Mouse (Mus musculus): ENCODE data around the gene Prom2. TPM values are rescaled to one million over a fixed set of nuclear protein-coding genes. Genes with fewer than 3 reads are reported as not detected.
A peak's percentile ranks its signal among the peaks of the same experiment; 100 is the strongest.

Prom2 gene
- polyA plus RNA-seq, 1 experiment from 2014 or later, result 2.0 TPM

DNA sequence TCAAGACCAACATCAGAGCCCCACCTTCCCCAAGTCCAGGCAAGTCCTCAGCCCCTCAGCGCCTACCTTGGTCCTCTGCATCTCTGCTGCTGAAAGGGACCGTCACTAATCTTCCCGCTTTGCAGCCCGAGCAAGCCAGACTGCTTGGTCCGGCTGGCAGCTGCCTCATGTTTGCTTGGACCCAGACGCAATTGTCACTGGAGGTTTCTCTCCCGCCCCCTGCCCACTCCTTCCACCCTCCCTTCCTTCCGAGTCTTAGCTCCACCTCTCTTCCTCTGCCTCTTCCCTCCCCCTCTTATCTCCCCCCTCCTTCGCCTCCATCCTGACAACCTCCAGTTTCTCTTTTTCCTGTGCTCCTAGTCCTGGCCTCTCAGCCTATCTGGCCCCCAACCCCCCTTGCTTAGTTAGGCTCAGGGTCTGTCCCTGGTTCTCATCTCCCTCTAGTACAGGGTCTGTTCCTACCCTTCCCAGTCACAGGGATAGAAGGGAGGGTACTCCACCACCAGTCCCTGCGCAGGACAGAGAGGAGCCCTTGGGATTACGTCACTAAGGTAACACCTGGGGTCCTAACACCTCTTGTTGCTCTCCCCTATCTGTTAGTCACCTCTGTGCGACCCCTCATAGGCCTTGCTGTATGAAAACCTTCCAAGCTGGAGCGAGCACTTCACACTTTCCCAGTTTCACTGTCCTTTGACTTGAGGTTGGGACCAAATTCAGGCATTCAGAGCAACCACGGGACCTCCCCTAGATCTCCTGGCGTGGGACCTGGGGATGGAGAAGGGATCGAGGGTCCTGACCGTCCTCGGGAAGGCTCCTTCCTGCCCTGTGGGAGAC lies 19.9 kb downstream of the Prom2 start:
- Histone ChIP-seq H3K9me3 (replicated peaks) (no peaks in the 10 kb centered on the region), H3K4me3 (replicated peaks) (peak overlapping the region; percentile 37), H3K36me3 (no peaks in the 10 kb centered on the region), H3K4me2 (peak overlapping the region; percentile 62), H3K27ac (0 out of 2 replicates have a peak overlapping the region, but pooled peaks have one; percentile 19), H3K27me3 (peaks cover 5% of the 10 kb centered on the region; the same call in 1 of the 2 replicates), H3K4me1 (peaks cover 17% of the 10 kb centered on the region), H3K9ac (peak overlapping the region; percentile 23; the same call in 1 of the 2 replicates)
- 1% methylated on average over 18 of the region's 18 CpGs for WGBS
- peak; percentile 59 for ATAC-seq (replicated peaks; ENCODE audit: low FRiP score)

DNA sequence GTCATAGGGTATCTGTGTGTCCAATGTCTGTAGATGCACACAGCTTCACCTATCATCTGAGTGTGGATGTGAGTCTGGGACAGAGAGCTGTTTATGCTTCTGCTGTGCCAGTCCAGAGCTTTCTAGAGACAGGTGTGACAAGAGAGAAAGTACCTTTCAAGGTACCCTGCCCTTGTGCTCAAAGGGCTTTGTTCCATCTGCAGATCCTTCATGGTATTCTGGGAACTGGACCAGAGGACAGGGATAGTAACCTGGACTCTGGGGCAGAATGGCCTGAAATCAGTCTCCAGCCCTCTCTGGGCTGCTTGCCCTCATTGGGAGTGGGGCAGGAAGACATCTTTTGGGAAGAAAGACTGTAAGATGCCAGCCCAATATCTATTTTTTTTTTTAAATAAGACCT lies 21.1 kb downstream of the Prom2 start:
- Histone ChIP-seq H3K4me1 (peaks cover 17% of the 10 kb centered on the region), H3K36me3 (no peaks in the 10 kb centered on the region), H3K9me3 (replicated peaks) (no peaks in the 10 kb centered on the region), H3K27me3 (peaks cover 5% of the 10 kb centered on the region; the same call in 1 of the 2 replicates), H3K27ac (no peak overlapping the region), H3K4me2 (no peak overlapping the region), H3K9ac (no peak overlapping the region), H3K4me3 (replicated peaks) (no peak overlapping the region)
- no peak for ATAC-seq (replicated peaks; ENCODE audit: low FRiP score)

DNA sequence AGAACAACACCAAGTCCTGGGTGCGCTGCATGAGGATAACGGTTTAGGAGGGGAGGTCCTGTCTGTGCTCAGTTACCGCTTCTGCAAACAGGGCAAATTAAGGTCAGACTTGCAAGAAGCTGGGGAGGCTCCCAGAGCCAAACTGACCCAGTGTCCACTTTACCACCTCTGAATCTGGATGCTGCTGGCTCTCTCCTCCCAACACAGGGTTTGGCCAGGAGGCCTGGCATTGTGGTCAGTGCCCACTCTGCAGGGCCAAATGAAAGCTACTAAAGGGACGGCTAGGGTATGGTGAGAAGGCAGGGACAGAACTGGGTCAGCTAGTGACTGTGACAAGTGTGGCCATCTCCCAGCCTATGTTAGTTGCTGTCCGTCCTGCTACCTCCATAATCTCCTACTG lies 22.0 kb downstream of the Prom2 start:
- 88% methylated on average over 5 of the region's 5 CpGs for WGBS
- H3K27me3 ChIP-seq, result peaks cover 5% of the 10 kb centered on the region; the same call in 1 of the 2 replicates
- ATAC-seq (replicated peaks; ENCODE audit: low FRiP score), result no peak
- no peak overlapping the region for H3K9ac ChIP-seq
- H3K4me1 ChIP-seq, result peaks cover 17% of the 10 kb centered on the region
- H3K4me2 ChIP-seq, result no peak overlapping the region
- no peak overlapping the region for H3K4me3 ChIP-seq (replicated peaks)
- H3K9me3 ChIP-seq (replicated peaks), result no peaks in the 10 kb centered on the region
- H3K27ac ChIP-seq, result no peak overlapping the region
- no peaks in the 10 kb centered on the region for H3K36me3 ChIP-seq

DNA sequence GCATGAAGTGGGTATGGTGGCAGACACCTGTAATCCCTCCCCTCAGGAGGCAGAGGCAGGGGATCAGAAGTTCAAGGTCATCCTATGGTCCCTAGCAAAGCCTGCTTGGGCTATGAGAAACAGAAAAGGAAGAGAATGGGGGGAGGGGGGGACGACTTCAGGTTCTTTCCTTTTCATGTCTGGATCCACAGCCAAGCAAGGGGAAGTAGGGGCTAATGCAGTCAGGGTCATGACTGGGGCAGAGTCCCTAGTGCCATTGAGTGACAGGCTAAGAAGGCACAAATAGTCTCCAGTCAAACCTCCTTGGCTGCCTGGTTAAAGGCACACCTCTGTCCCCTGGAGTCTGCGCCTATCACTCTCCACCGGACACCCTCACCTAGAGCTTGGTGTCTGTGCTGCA lies 22.4 kb downstream of the Prom2 start:
- peaks cover 5% of the 10 kb centered on the region; the same call in 1 of the 2 replicates for H3K27me3 ChIP-seq
- WGBS, result 66% methylated on average over 3 of the region's 3 CpGs
- no peak for ATAC-seq (replicated peaks; ENCODE audit: low FRiP score)
- H3K9me3 ChIP-seq (replicated peaks), result no peaks in the 10 kb centered on the region
- no peak overlapping the region for H3K9ac ChIP-seq
- peaks cover 17% of the 10 kb centered on the region for H3K4me1 ChIP-seq
- H3K27ac ChIP-seq, result no peak overlapping the region
- H3K4me3 ChIP-seq (replicated peaks), result no peak overlapping the region
- no peak overlapping the region for H3K4me2 ChIP-seq
- H3K36me3 ChIP-seq, result no peaks in the 10 kb centered on the region

DNA sequence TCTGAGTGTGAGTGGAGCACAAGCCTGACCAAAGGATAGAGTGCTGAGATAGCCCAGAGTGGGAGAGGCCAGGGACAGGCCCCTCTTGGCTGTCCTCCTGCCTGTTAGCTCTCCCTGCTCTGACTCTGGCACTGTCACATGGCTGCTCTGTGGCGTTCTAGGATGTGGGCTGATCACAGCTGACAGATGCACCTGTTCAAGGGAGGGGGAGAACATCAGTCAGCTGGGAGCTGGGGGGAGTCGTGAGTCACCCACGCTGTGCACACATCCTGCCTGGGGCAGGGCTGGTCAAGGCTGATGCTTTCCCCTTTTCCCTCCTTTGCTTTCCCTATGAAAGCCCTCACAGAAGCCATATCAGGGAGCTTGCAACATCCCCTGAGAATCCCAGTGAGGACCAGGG lies 23.0 kb downstream of the Prom2 start:
- no peak overlapping the region for H3K9ac ChIP-seq
- WGBS, result 39% methylated on average over 3 of the region's 3 CpGs
- H3K4me3 ChIP-seq (replicated peaks), result no peak overlapping the region
- no peaks in the 10 kb centered on the region for H3K9me3 ChIP-seq (replicated peaks)
- H3K27me3 ChIP-seq, result peaks cover 5% of the 10 kb centered on the region; the same call in 1 of the 2 replicates
- no peak overlapping the region for H3K4me2 ChIP-seq
- no peaks in the 10 kb centered on the region for H3K36me3 ChIP-seq
- no peak overlapping the region for H3K27ac ChIP-seq
- no peak for ATAC-seq (replicated peaks; ENCODE audit: low FRiP score)
- H3K4me1 ChIP-seq, result peaks cover 17% of the 10 kb centered on the region

DNA sequence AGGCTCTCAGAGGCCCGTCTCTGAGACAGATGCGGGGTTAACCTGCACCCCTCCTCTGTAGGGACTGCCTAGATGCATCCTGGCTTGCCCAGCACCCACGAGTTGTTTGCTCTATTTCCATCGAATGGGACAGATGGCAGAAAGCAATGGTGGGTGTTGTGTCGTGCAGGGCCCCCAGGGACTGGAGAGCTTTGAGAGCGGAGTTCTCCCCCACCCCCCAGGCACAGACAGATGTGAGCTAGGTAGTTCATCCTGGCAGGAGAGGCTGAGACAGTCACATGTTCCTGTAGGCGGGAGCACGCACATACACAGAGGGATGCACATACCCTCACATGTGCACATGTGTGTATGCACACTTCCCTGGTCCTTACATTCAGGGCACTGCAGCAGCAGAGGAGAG lies 24.2 kb downstream of the Prom2 start:
- no peak for ATAC-seq (replicated peaks; ENCODE audit: low FRiP score)
- no peak overlapping the region for H3K4me3 ChIP-seq (replicated peaks)
- no peak overlapping the region for H3K27ac ChIP-seq
- no peaks in the 10 kb centered on the region for H3K9me3 ChIP-seq (replicated peaks)
- H3K27me3 ChIP-seq, result peaks cover 5% of the 10 kb centered on the region; the same call in 1 of the 2 replicates
- H3K4me2 ChIP-seq, result no peak overlapping the region
- H3K36me3 ChIP-seq, result no peaks in the 10 kb centered on the region
- 81% methylated on average over 8 of the region's 8 CpGs for WGBS
- H3K4me1 ChIP-seq, result peaks cover 15% of the 10 kb centered on the region
- no peak overlapping the region for H3K9ac ChIP-seq

DNA sequence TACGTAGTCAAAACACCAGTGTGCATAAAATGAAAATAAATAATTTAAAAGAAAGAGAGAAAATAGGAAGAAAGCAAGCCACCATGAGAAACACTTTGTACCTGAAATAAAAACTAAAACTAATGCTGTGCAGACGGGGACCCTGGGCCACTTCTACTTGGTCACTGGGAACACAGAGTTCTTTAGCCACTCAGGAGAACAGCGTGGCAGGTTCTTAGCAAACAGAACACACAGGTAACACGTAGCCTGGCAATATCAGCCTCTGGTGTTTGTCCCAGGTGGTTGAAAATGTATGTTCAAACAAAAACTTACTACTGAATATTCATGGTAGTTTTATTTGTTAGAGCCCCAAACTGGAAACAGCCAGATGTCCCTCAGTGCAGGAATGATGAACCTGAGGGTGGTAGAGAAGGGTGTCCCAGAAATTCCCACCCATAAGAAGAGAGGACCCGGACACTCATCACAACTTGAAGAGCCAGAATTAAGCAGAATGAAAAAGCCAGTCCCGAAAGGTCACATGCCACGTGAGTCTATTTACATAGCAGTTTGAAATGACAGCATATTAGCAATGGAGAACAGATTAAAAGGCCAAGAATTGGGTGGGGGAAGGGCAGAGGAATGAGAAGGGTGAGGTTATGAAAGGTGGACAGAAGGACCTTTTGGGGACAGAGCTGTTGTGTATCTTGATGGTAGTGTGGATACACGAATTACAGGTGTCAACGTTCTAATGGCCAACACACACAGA lies 26.7 kb downstream of the Prom2 start:
- Histone ChIP-seq H3K27me3 (peaks cover under 1% of the 10 kb centered on the region; the same call in 1 of the 2 replicates), H3K9me3 (replicated peaks) (no peaks in the 10 kb centered on the region), H3K27ac (no peak overlapping the region), H3K9ac (no peak overlapping the region), H3K4me1 (peaks cover 16% of the 10 kb centered on the region), H3K4me3 (replicated peaks) (no peak overlapping the region), H3K4me2 (no peak overlapping the region), H3K36me3 (no peaks in the 10 kb centered on the region)
- WGBS, result 82% methylated on average over 9 of the region's 9 CpGs
- ATAC-seq (replicated peaks; ENCODE audit: low FRiP score), result no peak

DNA sequence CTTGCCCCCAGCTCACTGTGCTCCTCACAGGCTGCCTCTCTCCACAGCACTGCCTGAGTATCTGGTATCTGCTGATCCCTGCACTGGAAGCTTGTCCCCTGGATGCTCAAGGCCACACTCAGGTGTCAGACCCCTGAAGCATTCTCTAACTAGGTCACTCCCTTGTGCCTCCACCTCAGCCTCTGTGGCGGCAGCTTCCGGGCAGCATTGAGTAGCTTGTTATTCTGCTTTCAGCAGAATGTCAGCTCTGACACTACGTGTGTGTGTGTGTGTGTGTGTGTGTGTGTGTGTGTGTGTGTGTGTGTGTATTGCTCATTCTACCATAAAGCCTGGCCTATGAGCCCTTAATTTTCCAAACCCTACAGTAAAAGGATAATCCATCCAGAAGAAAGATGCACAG lies 28.0 kb downstream of the Prom2 start:
- no peaks in the 10 kb centered on the region for H3K9me3 ChIP-seq (replicated peaks)
- no peaks in the 10 kb centered on the region for H3K27me3 ChIP-seq
- no peaks in the 10 kb centered on the region for H3K36me3 ChIP-seq
- no peak for ATAC-seq (replicated peaks; ENCODE audit: low FRiP score)
- no peak overlapping the region for H3K27ac ChIP-seq
- H3K4me1 ChIP-seq, result peaks cover 19% of the 10 kb centered on the region
- 41% methylated on average over 3 of the region's 3 CpGs for WGBS
- no peak overlapping the region for H3K4me2 ChIP-seq
- H3K4me3 ChIP-seq (replicated peaks), result no peak overlapping the region
- no peak overlapping the region for H3K9ac ChIP-seq

DNA sequence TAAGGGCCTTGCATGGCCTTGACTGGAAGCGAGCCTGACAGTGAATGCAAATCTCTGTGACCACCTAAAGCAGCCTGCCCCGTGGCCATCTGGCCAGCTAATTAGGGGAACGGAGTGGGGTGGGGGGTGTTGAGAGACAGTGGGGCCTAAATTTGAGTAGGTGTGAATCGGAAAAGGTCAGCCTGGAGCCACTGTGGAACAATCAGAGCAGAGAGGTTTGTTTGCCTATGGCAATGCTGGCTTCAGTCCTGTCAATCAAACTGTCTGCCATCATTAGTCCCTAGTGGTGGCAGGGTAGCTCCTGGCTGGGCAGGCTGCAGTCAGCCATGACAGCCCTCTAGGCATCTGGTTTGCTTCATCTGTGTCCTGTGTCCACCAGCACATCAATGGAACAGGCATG lies 29.8 kb downstream of the Prom2 start:
- H3K36me3 ChIP-seq, result no peaks in the 10 kb centered on the region
- no peak overlapping the region for H3K4me3 ChIP-seq (replicated peaks)
- H3K9me3 ChIP-seq (replicated peaks), result no peaks in the 10 kb centered on the region
- H3K27me3 ChIP-seq, result 0 out of 2 replicates have a peak, but pooled peaks cover 4% of the 10 kb centered on the region
- no peak overlapping the region for H3K4me2 ChIP-seq
- 0 out of 2 replicates have a peak overlapping the region, but pooled peaks have one; percentile 0 for H3K27ac ChIP-seq
- 11% methylated on average over 4 of the region's 4 CpGs for WGBS
- H3K9ac ChIP-seq, result 0 out of 2 replicates have a peak overlapping the region, but pooled peaks have one; percentile 0
- peak; percentile 63; the same call in 1 of the 2 replicates for ATAC-seq (replicated peaks; ENCODE audit: low FRiP score)
- peaks cover 33% of the 10 kb centered on the region for H3K4me1 ChIP-seq

DNA sequence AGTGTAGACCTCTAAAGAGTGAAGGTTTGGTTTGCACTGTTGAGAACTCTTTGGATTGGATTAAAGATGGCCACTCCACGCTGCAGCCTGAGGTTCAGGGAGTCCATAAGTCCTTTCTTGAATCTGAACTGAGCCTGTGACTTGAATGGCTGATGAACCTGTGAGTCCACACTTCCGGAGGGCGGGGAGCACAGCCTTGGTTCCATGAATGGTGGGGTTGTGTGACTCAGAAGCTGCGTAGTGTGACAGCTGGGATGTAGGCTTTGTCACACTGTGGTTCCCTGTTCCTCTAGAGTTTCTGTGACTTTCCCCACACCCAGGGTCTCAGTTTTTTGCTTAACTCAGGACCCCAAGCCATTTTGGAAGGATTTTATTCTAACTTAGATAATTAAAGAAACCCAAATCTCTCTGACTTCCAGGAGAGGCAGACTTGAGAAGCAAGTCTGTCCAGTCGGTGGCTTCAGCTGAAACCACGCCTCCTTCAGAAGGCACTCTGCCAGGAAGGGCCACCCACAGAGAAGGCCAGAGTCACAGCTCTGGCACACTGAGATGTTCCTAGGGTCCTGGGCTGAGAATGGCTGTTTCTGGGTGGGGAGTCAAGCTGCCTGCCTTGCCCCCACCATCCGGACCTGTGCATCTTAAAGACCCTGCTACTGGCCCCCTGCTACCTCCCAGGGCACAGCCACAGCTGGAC lies 33.2 kb downstream of the Prom2 start:
- Histone ChIP-seq H3K27me3 (peaks cover 14% of the 10 kb centered on the region; the same call in 1 of the 2 replicates), H3K4me1 (peaks cover 33% of the 10 kb centered on the region), H3K27ac (no peak overlapping the region), H3K4me2 (no peak overlapping the region), H3K4me3 (replicated peaks) (no peak overlapping the region), H3K9ac (no peak overlapping the region), H3K36me3 (no peaks in the 10 kb centered on the region), H3K9me3 (replicated peaks) (no peaks in the 10 kb centered on the region)
- no peak for ATAC-seq (replicated peaks; ENCODE audit: low FRiP score)
- 66% methylated on average over 7 of the region's 7 CpGs for WGBS

DNA sequence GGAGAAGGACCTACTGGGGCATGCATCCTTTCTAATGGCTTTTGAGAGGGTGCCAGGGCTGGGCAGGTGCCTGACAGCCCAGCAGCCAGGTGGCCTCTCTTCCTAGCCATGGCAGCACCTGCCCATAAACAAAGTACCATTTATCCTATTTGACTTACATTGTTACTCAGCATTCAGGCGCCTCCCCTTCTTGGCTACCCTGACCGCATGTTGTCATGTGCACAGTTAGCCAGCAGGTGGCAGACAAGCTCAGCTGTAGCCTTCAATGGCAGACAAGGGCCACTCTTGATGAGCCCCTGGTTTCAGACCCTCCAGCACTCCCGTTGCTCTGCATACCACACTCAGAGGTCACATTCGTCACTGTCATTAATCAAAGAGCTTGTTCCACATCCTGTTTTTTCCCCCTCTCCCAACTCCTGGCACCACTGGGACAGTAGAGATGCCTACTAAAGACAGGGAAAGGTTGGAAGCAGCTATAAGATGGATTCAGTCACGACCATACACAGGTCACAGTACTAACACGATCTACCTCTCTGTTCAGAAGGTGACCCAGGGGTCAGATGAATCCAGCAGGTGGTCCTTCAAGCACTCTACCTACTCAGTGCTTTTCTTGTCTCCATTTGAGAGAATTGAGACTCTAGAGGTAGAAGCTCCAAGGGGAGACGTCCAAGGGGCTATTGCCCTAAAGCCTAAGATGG lies 34.0 kb downstream of the Prom2 start:
- H3K4me3 ChIP-seq (replicated peaks), result no peak overlapping the region
- ATAC-seq (replicated peaks; ENCODE audit: low FRiP score), result no peak
- no peaks in the 10 kb centered on the region for H3K9me3 ChIP-seq (replicated peaks)
- no peak overlapping the region for H3K27ac ChIP-seq
- 31% methylated on average over 7 of the region's 7 CpGs for WGBS
- no peak overlapping the region for H3K9ac ChIP-seq
- H3K27me3 ChIP-seq, result peaks cover 14% of the 10 kb centered on the region; the same call in 1 of the 2 replicates
- H3K36me3 ChIP-seq, result no peaks in the 10 kb centered on the region
- peaks cover 33% of the 10 kb centered on the region for H3K4me1 ChIP-seq
- H3K4me2 ChIP-seq, result no peak overlapping the region
